Mouse (Mus musculus) cerebellum, adult 2 months (tissue): ENCODE measurements at regions not wholly inside any gene's neighbourhood (a gene's known extent, or its start where the extent isn't known, plus 50 kb on each side); places are given as distances from the start of the nearest gene placed in this dataset.

Source experiments
- DNase-seq, 2 experiments: peaks; one replicate each; pipeline ENCODE4 v3.0.0; 2021
- H3K27ac ChIP-seq: fragments of 200-500 bp; 2 replicates; pipeline ENCODE4 v1.5.1; 2012; ENCODE audit warnings: low read length, control low read depth, inconsistent platforms; ENCODE audit not compliant: insufficient read depth
- H3K27me3 ChIP-seq: fragments of 200-500 bp; 2 replicates; pipeline ENCODE4 v1.6.1; 2012; ENCODE audit warnings: inconsistent platforms, mild to moderate bottlenecking, low read length, moderate library complexity; ENCODE audit not compliant: control insufficient read depth, insufficient read depth
- H3K4me1 ChIP-seq: fragments of 200-500 bp; 2 replicates; pipeline ENCODE4 v1.6.1; 2011; ENCODE audit warnings: low read length; ENCODE audit not compliant: control insufficient read depth, insufficient read depth
- H3K4me3 ChIP-seq: fragments of 200-500 bp; replicated peaks from 2 replicates; pipeline ENCODE3; 2011; ENCODE audit warnings: mild to moderate bottlenecking, low read depth, low read length, control low read depth; ENCODE audit not compliant: insufficient read depth
- CTCF ChIP-seq: fragments of 200-500 bp; IDR thresholded peaks from 2 replicates; pipeline ENCODE4 v1.5.1; 2011; ENCODE audit warnings: low read depth, mild to moderate bottlenecking, control low read depth, low read length, moderate library complexity, borderline replicate concordance; ENCODE audit not compliant: insufficient read depth
- POLR2A ChIP-seq: fragments of 200-500 bp; IDR thresholded peaks from 2 replicates; pipeline ENCODE4 v1.6.1; 2011; ENCODE audit warnings: low read length, control low read depth, borderline replicate concordance; ENCODE audit not compliant: insufficient read depth
- WGBS: fragments of 180-500 bp; shearing (Covaris S2); methylation state at CpG from one replicate; pipeline ENCODE4 v1.1.7; 2018; 5-methylcytosine and 5-hydroxymethylcytosine counted together

DNA sequence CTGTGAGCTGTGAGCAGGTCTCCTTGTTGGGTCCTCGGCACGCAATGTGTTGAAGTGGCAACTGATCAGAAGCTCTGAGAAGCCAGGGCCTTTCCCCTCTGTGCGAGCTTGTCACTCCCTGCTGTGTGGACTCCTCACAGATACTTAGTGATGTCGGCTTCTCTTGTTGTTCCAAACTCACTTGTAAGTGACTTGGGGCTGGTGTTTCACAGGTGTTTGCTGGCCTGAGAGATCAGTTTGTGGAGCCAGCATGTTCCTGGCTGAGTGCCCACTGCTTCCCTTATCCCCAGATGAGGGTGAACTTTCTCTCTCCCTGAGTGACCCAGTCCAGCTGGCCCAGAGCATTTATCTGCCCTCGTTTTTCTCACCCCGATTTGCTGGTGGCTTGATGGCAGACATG, 247.8 kb upstream of the Kcnab2 start:
- TF ChIP-seq CTCF: no peak
- no peak for TF ChIP-seq POLR2A
- DNase-seq: no peak
- Histone ChIP-seq H3K27ac (no peak overlapping the region), H3K27me3 (no peaks in the 10 kb centered on the region), H3K4me1 (no peaks in the 10 kb centered on the region), H3K4me3 (no peak overlapping the region)
- 18% methylated on average over 6 of the region's 6 CpGs for WGBS

DNA sequence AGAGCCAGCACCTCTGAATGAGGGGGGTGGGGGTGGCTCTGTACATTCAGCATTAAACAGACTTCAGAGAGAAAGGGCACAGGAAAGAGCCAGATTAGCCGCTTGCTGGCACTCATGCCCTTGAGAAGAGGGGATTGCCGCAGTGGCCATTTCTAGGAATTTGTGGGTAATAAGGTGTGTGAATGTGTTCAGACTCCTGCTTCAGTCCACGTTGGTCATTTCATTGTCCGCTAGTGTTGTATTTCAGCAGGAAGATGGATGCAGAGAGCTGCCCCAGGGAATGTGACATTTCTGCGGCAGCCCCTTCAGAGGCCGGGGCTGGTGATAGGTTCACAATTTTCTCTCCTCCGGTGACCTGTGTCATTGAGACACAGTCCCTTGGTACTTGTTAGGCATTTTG, 247.1 kb upstream of the Kcnab2 start:
- no peaks in the 10 kb centered on the region for H3K27me3 ChIP-seq
- H3K4me1 ChIP-seq: no peaks in the 10 kb centered on the region
- H3K4me3 ChIP-seq: no peak overlapping the region
- WGBS: 89% methylated on average over 7 of the region's 7 CpGs
- H3K27ac ChIP-seq: no peak overlapping the region
- TF ChIP-seq POLR2A: no peak
- no peak for TF ChIP-seq CTCF
- DNase-seq: no peak

DNA sequence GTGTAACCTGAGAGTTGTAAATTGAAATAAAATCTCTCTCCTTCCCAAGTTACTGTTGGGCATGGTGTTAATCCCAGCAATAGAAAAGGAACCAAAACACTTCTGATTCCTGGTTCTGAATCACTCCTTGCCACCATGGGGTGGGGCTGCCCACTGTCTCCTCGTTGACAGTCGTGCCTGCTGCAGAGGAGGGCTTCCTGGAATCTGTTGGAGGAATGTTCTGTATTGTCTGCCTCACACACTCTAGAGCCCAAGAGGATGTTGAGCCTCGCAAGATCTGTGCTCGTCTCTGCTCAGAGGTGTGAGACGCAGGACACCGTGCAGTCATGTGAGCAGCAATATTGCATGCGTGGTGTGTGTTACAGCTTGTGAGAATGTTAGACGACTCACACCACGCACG, 246.4 kb upstream of the Kcnab2 start:
- no peak overlapping the region for H3K27ac ChIP-seq
- TF ChIP-seq POLR2A (no peak), CTCF (no peak)
- H3K27me3 ChIP-seq: no peaks in the 10 kb centered on the region
- 86% methylated on average over 10 of the region's 10 CpGs for WGBS
- H3K4me1 ChIP-seq: no peaks in the 10 kb centered on the region; the same call in 1 of the 2 replicates
- DNase-seq: no peak
- no peak overlapping the region for H3K4me3 ChIP-seq

- no peak overlapping the region for H3K4me3 ChIP-seq
- TF ChIP-seq POLR2A: no peak
- TF ChIP-seq CTCF: no peak
- H3K4me1 ChIP-seq: no peaks in the 10 kb centered on the region; the same call in 1 of the 2 replicates
- no peak for DNase-seq
- H3K27ac ChIP-seq: no peak overlapping the region
- 93% methylated on average over 8 of the region's 8 CpGs for WGBS
- no peaks in the 10 kb centered on the region for H3K27me3 ChIP-seq
Observed at GRCm38 (mm10) chr4:152720528-152720927, 242.9 kb upstream of the Kcnab2 start.

DNA sequence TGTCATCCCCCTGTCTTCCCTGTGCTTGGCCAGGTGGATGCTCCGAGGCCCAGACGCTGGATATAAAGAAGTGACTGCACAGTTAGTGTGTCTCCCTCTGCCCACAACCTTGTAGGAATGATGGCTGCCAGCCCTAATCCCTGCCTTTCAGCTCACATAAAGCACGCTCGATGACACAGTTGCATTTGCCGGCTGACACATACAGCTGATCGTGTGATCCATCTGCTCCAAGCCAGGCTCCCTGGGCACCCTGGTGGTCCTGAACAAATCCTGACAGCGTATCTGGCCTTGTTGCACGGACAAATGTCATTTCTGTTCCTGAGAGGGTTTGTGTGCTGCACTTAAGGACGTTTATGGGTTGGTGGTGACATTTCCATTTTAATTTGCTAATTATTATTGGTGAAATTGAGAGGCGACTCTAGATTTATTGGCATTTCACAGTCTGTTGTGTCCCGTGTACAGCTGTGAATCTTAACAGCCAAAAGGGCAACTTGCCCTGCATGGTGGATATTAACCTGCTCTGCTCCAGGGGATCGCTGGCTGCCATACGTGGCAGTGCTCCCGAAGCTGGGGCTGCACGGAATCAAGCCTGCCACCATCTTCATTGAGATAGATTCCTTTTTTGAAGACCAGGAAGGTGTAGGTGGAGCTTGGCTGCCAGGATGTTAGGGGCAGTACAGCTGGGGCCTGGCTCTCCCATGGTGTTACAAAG, 241.9 kb upstream of the Kcnab2 start:
- 27% methylated on average over 15 of the region's 15 CpGs for WGBS
- no peaks in the 10 kb centered on the region for H3K27me3 ChIP-seq
- no peak overlapping the region for H3K27ac ChIP-seq

DNA sequence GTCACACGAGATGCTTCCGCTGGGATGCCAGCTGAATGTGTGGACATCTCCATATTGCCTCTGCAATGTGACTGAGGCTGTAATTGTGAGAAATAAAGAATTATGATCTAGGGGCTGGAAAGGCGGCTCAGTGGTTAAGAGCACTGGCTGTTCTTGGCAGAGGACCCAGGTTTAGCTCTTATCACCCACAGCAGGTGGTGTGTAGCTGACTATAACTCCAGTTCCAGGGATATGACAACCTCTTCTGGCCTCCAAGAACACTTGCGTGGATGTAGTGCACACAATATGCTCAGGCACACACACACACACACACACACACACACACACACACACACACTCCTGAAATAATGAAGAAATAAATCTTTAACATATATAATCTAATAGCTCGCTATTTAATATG, 232.7 kb upstream of the Kcnab2 start:
- Histone ChIP-seq H3K27me3 (no peaks in the 10 kb centered on the region), H3K27ac (no peak overlapping the region), H3K4me3 (no peak overlapping the region), H3K4me1 (no peaks in the 10 kb centered on the region; the same call in 1 of the 2 replicates)
- 58% methylated on average over 5 of the region's 5 CpGs for WGBS
- TF ChIP-seq POLR2A (no peak), CTCF (no peak)
- no peak for DNase-seq

More for the DNA sequence above, 241.9 kb upstream of the Kcnab2 start:
- no peaks in the 10 kb centered on the region; the same call in 1 of the 2 replicates for H3K4me1 ChIP-seq
- DNase-seq: no peak
- TF ChIP-seq CTCF (no peak), POLR2A (no peak)
- no peak overlapping the region for H3K4me3 ChIP-seq

- no peak overlapping the region for H3K27ac ChIP-seq
- TF ChIP-seq CTCF: peak; percentile 40; the same call in 1 of the 2 replicates
- no peak for TF ChIP-seq POLR2A
- no peaks in the 10 kb centered on the region; the same call in 1 of the 2 replicates for H3K4me1 ChIP-seq
- WGBS: 83% methylated on average over 7 of the region's 7 CpGs
- DNase-seq: no peak
- H3K27me3 ChIP-seq: no peaks in the 10 kb centered on the region
- H3K4me3 ChIP-seq: no peak overlapping the region
Observed at GRCm38 (mm10) chr4:152700217-152700616, 222.5 kb upstream of the Kcnab2 start.

DNA sequence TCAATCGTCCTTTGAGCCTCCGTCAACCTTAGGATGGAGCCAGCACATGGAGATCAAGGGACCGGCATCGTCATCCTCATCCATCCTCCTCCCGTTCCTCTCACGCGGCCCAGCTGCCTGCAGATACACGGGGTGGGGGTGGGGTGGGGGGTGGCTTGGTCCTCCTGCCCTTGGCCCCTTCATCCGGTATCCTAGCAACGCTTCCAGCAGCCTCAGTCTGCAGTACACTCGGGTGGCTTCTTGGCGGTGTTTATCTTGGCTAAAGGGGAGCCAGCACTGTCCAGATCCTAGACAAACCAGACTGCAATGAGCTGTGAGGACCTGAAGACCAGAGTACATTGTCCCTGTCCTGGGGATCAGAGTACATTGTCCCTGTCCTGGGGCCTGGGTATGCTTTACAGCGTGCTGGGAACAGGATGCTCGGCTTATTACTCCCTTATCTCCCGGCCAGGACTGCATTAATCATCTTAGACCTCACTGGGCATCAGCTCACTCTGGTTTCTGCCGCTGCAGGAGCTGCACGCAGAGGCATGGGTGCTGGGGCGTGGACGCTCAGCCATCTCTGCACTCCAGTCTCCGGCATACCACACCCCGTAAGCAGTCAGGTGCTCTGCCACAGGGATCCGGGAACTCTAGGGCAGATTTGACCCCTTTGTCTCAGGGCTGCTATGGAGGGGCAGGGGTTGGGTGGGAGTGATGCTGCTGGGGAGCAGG, 219.7 kb upstream of the Kcnab2 start:
- TF ChIP-seq POLR2A: no peak
- no peak for TF ChIP-seq CTCF
- peak; percentile 19 to 32 for DNase-seq
- Histone ChIP-seq H3K4me1 (no peaks in the 10 kb centered on the region; the same call in 1 of the 2 replicates), H3K4me3 (no peak overlapping the region), H3K27ac (no peak overlapping the region), H3K27me3 (no peaks in the 10 kb centered on the region)
- WGBS: 13% methylated on average over 22 of the region's 22 CpGs
